Mouse (Mus musculus) forebrain, embryonic 13.5 days (tissue): ENCODE measurements at regions not wholly inside any gene's neighbourhood (a gene's known extent, or its start where the extent isn't known, plus 50 kb on each side); places are given as distances from the start of the nearest gene placed in this dataset.

ENCODE experiments used
- ATAC-seq: fragments of 200-750 bp; cut with Nextera tagmentation; 2 replicates; pipeline ENCODE4 v1.8.0; 2017
- H3K27ac ChIP-seq: fragments of 300-500 bp; sonication (generic); 2 replicates; pipeline ENCODE4 v1.5.1; 2015; ENCODE audit warnings: inconsistent platforms, mild to moderate bottlenecking, moderate library complexity
- H3K27me3 ChIP-seq: fragments of 300-500 bp; sonication (generic); 2 replicates; pipeline ENCODE4 v1.6.1; 2015; ENCODE audit warnings: mild to moderate bottlenecking, inconsistent platforms
- H3K36me3 ChIP-seq: fragments of 300-500 bp; sonication (generic); 2 replicates; pipeline ENCODE4 v1.6.1; 2015; ENCODE audit warnings: mild to moderate bottlenecking, inconsistent platforms; ENCODE audit not compliant: poor library complexity, severe bottlenecking
- H3K4me1 ChIP-seq: fragments of 300-500 bp; sonication (generic); 2 replicates; pipeline ENCODE4 v1.6.1; 2015; ENCODE audit warnings: inconsistent platforms
- H3K4me2 ChIP-seq: fragments of 300-500 bp; sonication (generic); 2 replicates; pipeline ENCODE4 v1.6.1; 2015; ENCODE audit warnings: inconsistent platforms, mild to moderate bottlenecking, moderate library complexity
- H3K4me3 ChIP-seq: fragments of 300-500 bp; sonication (generic); 2 replicates; pipeline ENCODE4 v1.5.1; 2015; ENCODE audit warnings: mild to moderate bottlenecking, inconsistent platforms
- H3K9ac ChIP-seq: fragments of 300-500 bp; sonication (generic); 2 replicates; pipeline ENCODE4 v1.6.1; 2015; ENCODE audit warnings: mild to moderate bottlenecking, inconsistent platforms
- H3K9me3 ChIP-seq: fragments of 300-500 bp; sonication (generic); replicated peaks from 2 replicates; pipeline ENCODE4 v1.6.1; 2016; ENCODE audit warnings: inconsistent platforms
- WGBS: fragments of 180-500 bp; shearing (Covaris S2); methylation state at CpG from one replicate; pipeline ENCODE4 v1.1.7; 2015; 5-methylcytosine and 5-hydroxymethylcytosine counted together

DNA sequence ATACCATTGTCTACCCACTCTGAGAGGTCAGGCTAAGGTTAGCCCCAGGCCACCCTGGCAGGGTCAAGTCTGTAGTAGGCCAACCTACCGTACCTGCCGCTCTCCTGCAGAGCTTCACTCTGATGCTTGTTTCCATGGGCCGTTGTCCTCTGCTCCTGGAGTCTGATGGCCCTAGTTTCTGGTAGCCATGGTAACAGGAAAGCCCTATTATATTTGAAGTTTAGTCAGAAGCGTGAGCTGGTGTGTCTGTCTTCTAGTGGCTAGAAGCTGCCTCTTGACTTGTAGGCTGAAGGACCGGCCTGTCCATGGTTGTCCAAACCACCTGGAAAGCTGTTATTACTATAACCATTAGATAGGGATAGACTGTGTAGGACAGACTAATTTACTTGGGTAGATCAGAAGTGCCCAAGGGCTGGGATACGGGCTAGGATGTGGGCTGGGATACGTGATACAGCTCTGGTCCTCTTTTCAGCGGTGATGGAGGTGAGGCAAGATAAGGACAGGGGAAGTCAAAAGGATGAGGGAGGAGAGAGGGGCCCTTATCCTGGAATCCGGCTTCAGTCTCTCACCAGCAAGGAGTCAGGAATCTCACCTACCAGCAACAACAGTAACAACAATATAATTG lies 58.5 kb upstream of the Zfp706 start:
- Histone ChIP-seq H3K36me3 (no peaks in the 10 kb centered on the region), H3K9me3 (no peaks in the 10 kb centered on the region), H3K27ac (no peak overlapping the region), H3K4me3 (no peak overlapping the region), H3K9ac (no peak overlapping the region), H3K4me2 (no peak overlapping the region), H3K27me3 (no peaks in the 10 kb centered on the region), H3K4me1 (no peaks in the 10 kb centered on the region)
- no peak for ATAC-seq
- WGBS, result 80% methylated on average over 9 of the region's 9 CpGs

DNA sequence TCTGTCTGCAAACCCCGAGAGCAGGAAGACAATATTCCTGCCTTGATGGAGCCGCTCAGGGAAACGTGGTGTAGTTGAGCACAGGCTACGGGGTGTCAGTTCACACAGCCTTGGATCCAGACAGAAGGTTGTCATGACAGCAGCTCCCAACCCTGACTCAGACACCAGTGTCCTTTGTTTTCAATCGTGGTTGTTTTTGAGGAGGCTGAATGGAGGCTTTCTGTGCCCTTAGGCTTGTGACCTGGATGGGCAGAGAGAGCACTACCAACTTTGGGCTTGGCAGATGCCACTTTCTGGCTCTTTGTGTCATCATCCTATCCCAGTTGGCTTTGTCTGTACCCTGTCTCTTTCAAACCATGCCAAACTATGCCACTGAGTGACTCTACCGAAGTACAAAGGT lies 57.8 kb upstream of the Zfp706 start:
- no peaks in the 10 kb centered on the region for H3K9me3 ChIP-seq
- no peaks in the 10 kb centered on the region for H3K4me1 ChIP-seq
- H3K9ac ChIP-seq, result no peak overlapping the region
- no peak overlapping the region for H3K4me3 ChIP-seq
- H3K27me3 ChIP-seq, result no peaks in the 10 kb centered on the region
- no peak overlapping the region for H3K4me2 ChIP-seq
- ATAC-seq, result no peak
- H3K27ac ChIP-seq, result no peak overlapping the region
- no peaks in the 10 kb centered on the region for H3K36me3 ChIP-seq
- WGBS, result 79% methylated on average over 6 of the region's 6 CpGs

DNA sequence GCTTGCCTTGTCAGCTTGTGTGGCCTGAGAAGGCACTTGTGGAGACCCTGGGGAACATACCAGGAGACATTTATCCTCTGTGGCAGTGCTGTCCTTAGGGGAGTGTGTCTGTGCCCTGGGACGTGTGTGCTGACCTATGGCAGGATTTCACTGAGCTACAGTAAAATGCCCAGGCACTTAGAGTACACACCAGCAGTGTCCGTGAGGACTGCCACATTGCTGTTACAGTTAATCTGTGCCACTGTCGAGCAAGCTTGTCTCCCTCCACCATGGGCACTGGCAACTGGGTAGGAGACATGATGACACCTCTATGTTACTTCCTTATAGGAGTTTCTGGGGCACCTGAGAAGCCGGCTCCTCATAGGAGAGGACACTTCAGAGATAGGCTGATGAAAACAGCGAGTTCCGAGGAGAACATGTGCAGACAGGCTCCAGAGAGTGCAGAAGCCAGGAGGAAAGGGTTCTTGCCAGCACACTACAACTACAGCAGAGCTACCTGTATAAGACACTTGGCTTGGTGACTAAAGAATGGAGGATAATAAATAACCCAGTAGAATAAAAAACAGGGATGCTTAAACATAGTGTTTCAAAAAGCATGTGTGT lies 56.3 kb upstream of the Zfp706 start:
- 86% methylated on average over 6 of the region's 6 CpGs for WGBS
- Histone ChIP-seq H3K4me1 (no peaks in the 10 kb centered on the region), H3K36me3 (no peaks in the 10 kb centered on the region), H3K4me3 (no peak overlapping the region), H3K27ac (no peak overlapping the region), H3K4me2 (no peak overlapping the region), H3K9me3 (no peaks in the 10 kb centered on the region), H3K27me3 (no peaks in the 10 kb centered on the region), H3K9ac (no peak overlapping the region)
- ATAC-seq, result no peak

DNA sequence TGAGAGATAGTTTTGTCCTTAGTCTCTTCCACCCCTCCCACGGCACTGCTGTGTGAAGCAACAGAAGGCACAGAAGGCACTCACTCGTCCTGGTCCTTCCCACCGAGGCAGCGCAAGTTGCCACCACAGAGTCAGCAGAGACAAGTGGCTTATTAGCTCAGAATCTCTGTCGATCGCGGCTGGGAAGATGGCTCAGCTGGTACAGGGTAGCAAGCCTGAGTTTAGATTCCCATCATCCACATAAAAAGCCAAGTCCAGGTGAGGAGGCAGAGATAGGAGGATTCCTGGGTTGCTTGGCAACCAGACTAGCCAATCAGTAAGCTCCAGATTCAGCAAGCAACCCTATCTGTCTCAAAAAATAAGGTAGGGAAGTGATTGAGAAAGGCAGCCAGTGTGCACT lies 55.0 kb upstream of the Zfp706 start:
- H3K4me1 ChIP-seq, result no peaks in the 10 kb centered on the region
- no peaks in the 10 kb centered on the region for H3K9me3 ChIP-seq
- H3K27ac ChIP-seq, result no peak overlapping the region
- ATAC-seq, result peak; percentile 61; the same call in 1 of the 2 replicates
- WGBS, result 87% methylated on average over 7 of the region's 7 CpGs
- H3K36me3 ChIP-seq, result no peaks in the 10 kb centered on the region
- no peak overlapping the region for H3K4me2 ChIP-seq
- no peak overlapping the region for H3K9ac ChIP-seq
- H3K4me3 ChIP-seq, result no peak overlapping the region
- H3K27me3 ChIP-seq, result no peaks in the 10 kb centered on the region

DNA sequence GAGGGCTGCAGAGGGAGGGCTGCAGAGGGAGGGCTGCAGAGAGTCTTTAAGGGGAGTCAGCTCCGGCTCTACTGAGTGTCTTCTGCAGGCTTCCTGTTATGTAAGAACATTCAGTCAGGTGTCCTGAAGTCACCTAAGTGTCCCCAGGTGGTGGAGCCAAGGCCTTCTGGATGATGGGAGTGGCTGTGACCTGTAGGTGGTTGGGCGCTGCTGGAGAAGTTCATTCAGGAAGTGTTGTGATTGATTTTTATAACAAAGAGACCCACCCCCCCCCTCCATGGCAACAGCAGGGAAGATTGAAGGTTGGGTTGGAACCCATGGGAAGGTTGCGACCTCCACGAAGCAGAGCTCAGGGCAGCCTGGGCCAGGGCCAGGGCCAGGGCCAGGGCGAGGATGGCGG lies 53.9 kb upstream of the Zfp706 start:
- Histone ChIP-seq H3K9me3 (no peaks in the 10 kb centered on the region), H3K36me3 (no peaks in the 10 kb centered on the region), H3K4me1 (no peaks in the 10 kb centered on the region), H3K4me2 (no peak overlapping the region), H3K27me3 (no peaks in the 10 kb centered on the region), H3K27ac (no peak overlapping the region), H3K9ac (no peak overlapping the region), H3K4me3 (no peak overlapping the region)
- 97% methylated on average over 6 of the region's 6 CpGs for WGBS
- no peak for ATAC-seq

DNA sequence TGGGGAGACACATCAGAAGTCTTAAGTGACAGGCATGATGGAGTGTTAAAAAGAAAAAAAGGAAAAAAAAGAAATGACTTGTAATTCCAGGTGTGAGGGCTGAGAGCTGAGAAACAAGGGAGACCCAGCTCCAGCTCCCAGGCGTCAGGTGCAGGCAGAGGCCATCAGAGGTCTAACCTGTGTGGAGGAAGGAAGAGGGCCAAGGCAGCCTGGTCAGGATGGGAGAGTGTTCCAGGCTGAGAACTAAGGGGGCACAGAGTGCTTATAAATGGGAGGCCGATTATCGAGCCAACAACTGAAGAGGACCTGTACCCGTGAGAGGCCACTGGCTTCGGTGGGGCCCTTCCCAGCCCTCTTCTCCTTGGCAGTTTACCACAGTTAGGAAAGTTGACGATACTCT lies 53.3 kb upstream of the Zfp706 start:
- H3K4me1 ChIP-seq, result no peaks in the 10 kb centered on the region
- H3K4me2 ChIP-seq, result no peak overlapping the region
- no peak for ATAC-seq
- no peaks in the 10 kb centered on the region for H3K27me3 ChIP-seq
- no peak overlapping the region for H3K9ac ChIP-seq
- H3K4me3 ChIP-seq, result no peak overlapping the region
- H3K9me3 ChIP-seq, result no peaks in the 10 kb centered on the region
- H3K36me3 ChIP-seq, result no peaks in the 10 kb centered on the region
- no peak overlapping the region for H3K27ac ChIP-seq
- WGBS, result 94% methylated on average over 6 of the region's 6 CpGs
